In genomic region chr5:36759848-36760247, GRCm38 (mm10) we compare ENCODE assay signal across 17 mouse cellular contexts.
"Had no signal": no experiment of that assay in that cellular context is flagged by ENCODE, and none has a peak within 500 bp of the region (broad histone marks: within the 10 kb centered on the region; RNA-seq: fewer than 3 reads in every experiment).

No protein-coding gene starts in this region.

- H3K9me3 ChIP-seq: limb, embryonic 15.5 days; megakaryocyte, embryonic 14.5 days; midbrain, embryonic 10.5 days; midbrain, embryonic 13.5 days had no signal

- H3K4me1 ChIP-seq: midbrain, embryonic 13.5 days had no signal

- H3K36me3 ChIP-seq: limb, embryonic 15.5 days; midbrain, embryonic 10.5 days; midbrain, embryonic 13.5 days had no signal

- DNase-seq: kidney, adult 11 months; kidney, postnatal 10 days; layer of hippocampus, adult 9-11 months; liver, postnatal 0 days; lung, embryonic 14.5 days; lung, postnatal 36 days; thymus, postnatal 25 days had no signal

- H3K27me3 ChIP-seq: limb, embryonic 15.5 days; midbrain, embryonic 13.5 days had no signal

- H3K4me2 ChIP-seq: limb, embryonic 15.5 days; liver, embryonic 11.5 days; lung, embryonic 14.5 days; midbrain, embryonic 13.5 days had no signal

- H3K4me3 ChIP-seq: layer of hippocampus, adult 2 months; limb, embryonic 15.5 days; megakaryocyte, embryonic 14.5 days; midbrain, embryonic 10.5 days; midbrain, embryonic 13.5 days; myocyte had no signal

- H3K9ac ChIP-seq: limb, embryonic 15.5 days; liver, embryonic 14.5 days; liver, postnatal 0 days; lung, embryonic 14.5 days; midbrain, embryonic 13.5 days had no signal

- H3K27ac ChIP-seq: layer of hippocampus, adult 2 months; limb, embryonic 15.5 days; liver, embryonic 14.5 days; midbrain, embryonic 10.5 days; midbrain, embryonic 13.5 days had no signal

- ATAC-seq: liver, postnatal 0 days; lung, postnatal 0 days; midbrain, embryonic 13.5 days; midbrain, embryonic 16.5 days had no signal
